Mouse (Mus musculus) small intestine, adult 2 months (tissue): Measurements from ENCODE around the gene M6pr. TPM values are rescaled to one million over a fixed set of nuclear protein-coding genes. Genes with fewer than 3 reads are reported as not detected.

ENCODE experiments used
- H3K27ac ChIP-seq: fragments of 200-500 bp; 2 replicates; pipeline ENCODE4 v1.5.1; 2012; ENCODE audit warnings: low read depth, low read length, control low read depth, inconsistent platforms; ENCODE audit not compliant: insufficient read depth
- H3K27me3 ChIP-seq: fragments of 200-500 bp; 2 replicates; pipeline ENCODE4 v1.6.1; 2012; ENCODE audit warnings: mild to moderate bottlenecking, moderate library complexity, low read length, inconsistent platforms; ENCODE audit not compliant: control insufficient read depth, insufficient read depth
- H3K36me3 ChIP-seq: fragments of 200-500 bp; 2 replicates; pipeline ENCODE4 v1.6.1; 2012; ENCODE audit warnings: mild to moderate bottlenecking, low read length, control low read depth, inconsistent platforms; ENCODE audit not compliant: control insufficient read depth, insufficient read depth
- H3K4me1 ChIP-seq: fragments of 200-500 bp; 2 replicates; pipeline ENCODE4 v1.6.1; 2012; ENCODE audit warnings: low read length, inconsistent platforms, mixed read lengths; ENCODE audit not compliant: control insufficient read depth, insufficient read depth, insufficient read length
- H3K4me3 ChIP-seq: fragments of 200-500 bp; 2 replicates; pipeline ENCODE4 v1.5.1; 2012; ENCODE audit warnings: low read depth, mild to moderate bottlenecking, control low read depth, inconsistent platforms, low read length, moderate library complexity
- CTCF ChIP-seq: fragments of 200-500 bp; IDR thresholded peaks from 2 replicates; pipeline ENCODE4 v1.5.1; 2012; ENCODE audit warnings: low read depth, mild to moderate bottlenecking, control low read depth, inconsistent platforms, low read length, moderate library complexity, mixed read lengths; ENCODE audit not compliant: insufficient replicate concordance, insufficient read length; ENCODE audit errors: extremely low read depth
- POLR2A ChIP-seq: fragments of 200-500 bp; IDR thresholded peaks from 2 replicates; pipeline ENCODE4 v1.6.1; 2012; ENCODE audit warnings: low read depth, mild to moderate bottlenecking, control low read depth, inconsistent platforms, low read length, moderate library complexity
- WGBS: fragments of 180-500 bp; shearing (Covaris S2); methylation state at CpG from one replicate; pipeline ENCODE4 v1.1.7; 2018; 5-methylcytosine and 5-hydroxymethylcytosine counted together
- polyA plus RNA-seq: library from polyadenylated mRNA; depleted of rRNA; stranded (reverse); fragments of >200 nt; gene quantifications from 2 replicates; pipeline ENCODE4 v1.2.3, GENCODE M21; 2012

Gene M6pr
- polyA plus RNA-seq, 1 experiment: 23.9 TPM

DNA sequence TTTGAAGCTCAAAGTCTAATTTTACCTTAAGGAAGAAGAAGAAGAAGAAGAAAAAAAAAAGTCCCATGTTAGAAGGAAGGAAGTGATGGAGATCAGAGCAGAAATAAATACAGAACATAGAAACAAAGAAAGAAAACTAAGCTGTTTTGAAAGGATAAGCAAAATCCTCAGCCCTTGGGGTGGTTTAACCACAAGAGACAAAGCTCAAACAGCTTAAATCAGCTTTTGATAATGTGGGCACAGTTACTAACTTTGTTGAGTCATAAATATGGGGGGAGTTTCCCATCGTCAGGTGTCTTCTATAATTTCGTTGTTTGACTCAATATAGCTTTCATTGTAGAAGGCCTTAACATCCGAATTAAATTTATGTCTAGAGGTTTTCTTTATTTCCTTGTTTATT, 16.8 kb upstream of the M6pr start:
- Histone ChIP-seq H3K4me1 (no peaks in the 10 kb centered on the region), H3K27ac (no peak overlapping the region), H3K4me3 (no peak overlapping the region), H3K27me3 (no peaks in the 10 kb centered on the region), H3K36me3 (no peaks in the 10 kb centered on the region)
- TF ChIP-seq CTCF: no peak
- TF ChIP-seq POLR2A: no peak
- 48% methylated on average over 3 of the region's 3 CpGs for WGBS

DNA sequence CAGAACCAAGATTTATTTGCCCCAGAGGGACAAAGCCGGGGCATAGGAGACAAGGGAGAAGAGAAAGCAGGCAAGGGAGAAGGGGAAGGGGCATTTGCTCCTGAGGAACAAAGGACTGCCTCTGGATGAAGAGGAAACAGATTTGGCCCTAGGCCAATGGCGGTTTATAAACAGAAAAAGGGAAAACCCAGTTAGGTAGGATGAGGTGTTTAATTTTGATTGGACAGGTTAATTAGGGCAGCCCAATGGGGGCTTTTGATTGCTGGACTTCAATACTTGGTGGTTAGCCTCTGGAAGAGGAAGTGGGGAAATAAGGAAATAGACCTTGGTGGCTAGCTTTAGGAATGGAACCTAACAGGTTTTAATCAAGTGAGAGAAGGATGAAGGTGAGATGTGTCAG, 16.3 kb upstream of the M6pr start:
- peaks cover 4% of the 10 kb centered on the region; the same call in 1 of the 2 replicates for H3K27me3 ChIP-seq
- H3K36me3 ChIP-seq: no peaks in the 10 kb centered on the region
- H3K27ac ChIP-seq: no peak overlapping the region
- H3K4me1 ChIP-seq: no peaks in the 10 kb centered on the region
- TF ChIP-seq CTCF (no peak), POLR2A (no peak)
- 43% methylated on average over 2 of the region's 2 CpGs for WGBS
- no peak overlapping the region for H3K4me3 ChIP-seq

- Histone ChIP-seq H3K36me3 (no peaks in the 10 kb centered on the region), H3K27me3 (peaks cover 4% of the 10 kb centered on the region; the same call in 1 of the 2 replicates), H3K4me1 (no peaks in the 10 kb centered on the region), H3K27ac (no peak overlapping the region), H3K4me3 (no peak overlapping the region)
- WGBS: 86% methylated on average over 8 of the region's 8 CpGs
- TF ChIP-seq CTCF (no peak), POLR2A (no peak)
Observed at GRCm38 (mm10) chr6:122293121-122293520, 15.4 kb upstream of the M6pr start.

GRCm38 (mm10) chr6:122293796-122294195, 14.7 kb upstream of the M6pr start:
- TF ChIP-seq CTCF: no peak
- TF ChIP-seq POLR2A: no peak
- Histone ChIP-seq H3K27ac (no peak overlapping the region; the same call in 1 of the 2 replicates), H3K36me3 (no peaks in the 10 kb centered on the region), H3K4me1 (no peaks in the 10 kb centered on the region), H3K4me3 (no peak overlapping the region), H3K27me3 (peaks cover 4% of the 10 kb centered on the region; the same call in 1 of the 2 replicates)
- 79% methylated on average over 9 of the region's 9 CpGs for WGBS

DNA sequence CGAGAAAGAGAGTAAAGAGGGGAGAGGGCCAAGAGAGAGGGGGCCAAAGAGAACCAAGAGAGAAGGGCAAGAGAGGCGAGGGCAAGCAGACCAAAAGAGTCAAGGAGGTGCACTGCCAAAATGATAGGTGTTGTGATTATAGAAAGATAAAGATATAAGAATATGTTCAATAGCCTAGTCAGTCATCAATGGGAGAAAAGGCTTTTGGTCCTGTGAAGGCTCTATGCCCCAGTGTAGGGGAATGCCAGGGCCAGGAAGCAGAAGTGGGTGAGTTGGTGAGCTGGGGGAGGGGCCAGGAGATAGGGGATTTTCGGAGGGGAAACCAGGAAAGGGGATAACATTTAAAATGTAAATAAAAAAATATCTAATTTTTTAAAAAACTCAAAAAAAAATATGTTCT, 14.2 kb upstream of the M6pr start:
- no peak overlapping the region; the same call in 1 of the 2 replicates for H3K27ac ChIP-seq
- H3K27me3 ChIP-seq: peaks cover 4% of the 10 kb centered on the region; the same call in 1 of the 2 replicates
- no peaks in the 10 kb centered on the region for H3K36me3 ChIP-seq
- WGBS: 63% methylated on average over 3 of the region's 3 CpGs
- no peaks in the 10 kb centered on the region for H3K4me1 ChIP-seq
- TF ChIP-seq POLR2A: no peak
- TF ChIP-seq CTCF: no peak
- no peak overlapping the region for H3K4me3 ChIP-seq

DNA sequence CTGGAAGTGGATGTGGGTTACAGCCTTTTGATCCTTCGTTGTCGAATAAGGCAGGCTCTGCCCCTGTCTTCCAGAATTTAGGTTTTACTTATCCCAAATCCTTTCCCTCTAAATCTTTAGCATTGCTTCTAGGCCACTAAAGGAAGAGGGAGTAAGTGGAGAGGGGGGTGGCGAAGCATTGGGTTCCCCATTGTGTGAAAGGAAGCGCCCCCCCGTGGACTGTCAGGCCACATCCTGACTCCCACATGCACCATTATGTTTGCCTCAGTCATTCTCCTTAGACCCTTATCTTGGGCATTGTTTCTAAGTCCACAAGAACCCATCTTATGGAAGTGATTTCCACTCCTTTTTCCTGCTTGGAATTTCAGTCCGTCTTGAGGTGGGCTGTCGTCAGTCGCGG, 13.3 kb upstream of the M6pr start:
- H3K27ac ChIP-seq: no peak overlapping the region
- H3K27me3 ChIP-seq: peaks cover 4% of the 10 kb centered on the region; the same call in 1 of the 2 replicates
- TF ChIP-seq POLR2A (no peak), CTCF (no peak)
- no peaks in the 10 kb centered on the region for H3K4me1 ChIP-seq
- 62% methylated on average over 9 of the region's 9 CpGs for WGBS
- H3K36me3 ChIP-seq: no peaks in the 10 kb centered on the region
- no peak overlapping the region for H3K4me3 ChIP-seq

DNA sequence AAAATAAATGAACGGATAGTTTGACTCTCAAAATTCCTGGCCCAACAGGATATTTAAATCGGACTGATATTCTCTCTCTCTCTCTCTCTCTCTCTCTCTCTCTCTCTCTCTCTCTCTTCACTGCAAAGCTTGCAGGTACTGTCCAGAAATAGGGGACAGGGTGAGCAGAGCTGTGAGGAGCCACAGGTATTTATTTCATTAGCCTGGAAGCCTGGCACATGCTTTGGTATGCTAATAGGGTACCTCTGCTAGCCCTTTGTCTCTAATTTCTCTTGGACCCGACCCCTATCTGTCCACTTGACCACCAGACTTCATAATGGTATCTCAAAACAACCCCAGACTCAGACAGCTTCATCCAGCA, 11.6 kb upstream of the M6pr start:
- Histone ChIP-seq H3K27me3 (peaks cover 4% of the 10 kb centered on the region; the same call in 1 of the 2 replicates), H3K27ac (no peak overlapping the region), H3K4me1 (no peaks in the 10 kb centered on the region), H3K36me3 (no peaks in the 10 kb centered on the region), H3K4me3 (peak overlapping the region; percentile 66; the same call in 1 of the 2 replicates)
- WGBS: 31% methylated on average over 3 of the region's 3 CpGs
- no peak for TF ChIP-seq CTCF
- TF ChIP-seq POLR2A: no peak
